Mouse (Mus musculus) heart, postnatal 0 days (tissue): ENCODE measurements around the gene Gabrb2.

Experiments used
- CTCF ChIP-seq: IDR thresholded peaks from 2 replicates; pipeline ENCODE4 v1.5.1; 2016; ENCODE audit warnings: antibody characterized with exemption, control low read depth, low read depth
- EP300 ChIP-seq: IDR thresholded peaks from 2 replicates; pipeline ENCODE4 v1.6.1; 2016; ENCODE audit warnings: antibody characterized with exemption, low read depth

DNA sequence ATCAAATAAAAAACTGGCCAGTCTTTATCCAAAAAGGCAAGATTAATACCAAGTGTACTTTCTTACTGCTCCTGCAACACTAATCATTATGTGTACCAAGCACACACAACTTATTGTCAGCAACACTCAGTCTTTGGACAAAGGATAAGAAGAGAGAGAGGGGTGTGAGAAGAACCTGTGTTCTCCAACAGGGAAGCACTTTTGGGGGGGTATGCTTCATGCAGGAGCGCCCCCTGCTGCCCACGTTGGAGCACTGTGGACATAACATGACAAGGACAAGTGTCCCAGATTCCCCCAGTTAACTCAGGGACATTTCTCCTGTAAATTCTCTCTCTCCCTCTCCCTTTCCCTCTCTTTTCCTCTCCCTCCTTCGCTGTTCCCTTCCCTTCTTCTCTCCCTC lies 3.7 kb downstream of the Gabrb2 start:
- TF ChIP-seq CTCF (peak; percentile 76), EP300 (no peak)
